Mouse (Mus musculus): Measurements from ENCODE around the gene U2af1.

DNA sequence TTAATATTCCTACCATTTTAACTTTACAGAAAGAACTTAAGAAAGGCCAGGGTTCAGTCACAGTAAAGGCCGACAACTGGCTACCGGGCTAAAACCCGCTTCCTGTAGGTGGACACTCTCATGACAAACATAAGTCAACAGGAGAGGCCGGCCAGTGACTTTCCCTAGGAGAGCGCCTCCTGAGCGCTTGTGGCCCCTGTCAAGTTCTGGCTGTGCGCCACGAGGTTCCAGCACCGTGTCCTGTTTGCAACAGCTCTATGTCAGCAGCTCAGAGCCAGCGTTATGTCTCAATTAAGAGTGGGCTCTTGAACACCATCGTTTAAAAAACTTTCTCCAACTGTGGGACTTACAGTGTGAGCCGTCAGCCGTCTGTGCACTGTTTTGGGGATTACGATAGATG lies 6.5 kb downstream of the U2af1 start:
- TF ChIP-seq CTCF (IDR thresholded peaks at IDR 0.05; ENCODE audit: borderline replicate concordance, insufficient read depth, low read length) = no peak
- no peak for TF ChIP-seq POLR2A (IDR thresholded peaks at IDR 0.05; ENCODE audit: low read depth, low read length)
